Mouse (Mus musculus): ENCODE data around the gene Exoc2.

DNA sequence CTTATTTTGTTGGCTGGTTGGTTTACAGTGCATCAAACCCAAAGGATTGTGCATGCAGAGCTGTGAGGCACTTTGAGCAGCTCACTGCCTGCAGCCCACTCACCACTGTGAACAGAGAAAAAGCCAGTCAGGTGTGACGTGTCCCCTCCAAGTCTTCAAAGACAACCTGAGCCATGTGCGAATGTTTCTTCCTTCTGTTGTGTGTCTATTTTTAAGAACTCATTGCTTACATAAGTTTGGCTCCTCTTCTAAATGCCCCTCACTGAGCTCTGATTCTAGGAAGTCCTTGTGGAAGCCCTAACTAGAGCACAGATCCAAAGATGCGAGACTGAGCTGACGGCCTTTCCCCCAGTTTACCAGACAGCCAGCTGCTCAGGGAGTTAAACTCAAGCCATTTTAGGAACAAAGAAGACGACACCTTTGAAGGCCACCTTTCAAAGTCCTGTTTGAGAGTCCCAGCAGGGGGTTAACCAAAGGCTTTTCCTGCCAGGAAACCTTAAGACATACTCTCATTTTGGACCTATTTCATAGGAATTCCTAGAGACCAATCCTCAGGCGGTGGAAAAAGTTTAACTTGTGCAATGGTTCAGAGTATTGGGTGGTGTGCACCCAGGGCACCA lies 79.8 kb downstream of the Exoc2 start:
- no peak for TF ChIP-seq TAL1 (IDR thresholded peaks at IDR 0.05; ENCODE audit: low read length)
- TF ChIP-seq GATA1 (IDR thresholded peaks at IDR 0.05; ENCODE audit: low read length), result no peak

All from erythroblast, embryonic 14.5 days (primary cell).